Mouse (Mus musculus) CD4-positive, CD25-positive, alpha-beta regulatory T cell, adult 4 months (primary cell): ENCODE data around the gene Agap1. TPM values are rescaled to one million over a fixed set of nuclear protein-coding genes. Genes with fewer than 3 reads are reported as not detected.

ENCODE experiments used
- ATAC-seq: one replicate; pipeline ENCODE4 v1.8.0; 2017
- polyA plus RNA-seq, 2 experiments: library from polyadenylated mRNA; unstranded; fragments of 100-300 nt; shearing (Covaris generic); gene quantifications; one replicate each; pipeline ENCODE4 v1.2.1; 2017

Gene Agap1
- polyA plus RNA-seq, 2 experiments from 2014 or later, result 0.20 TPM; not detected in 1

- ATAC-seq, result no peak
Observed at GRCm38 (mm10) chr1:89769641-89770040, 315.0 kb downstream of the Agap1 start.

GRCm38 (mm10) chr1:89770298-89770697 is 315.7 kb downstream of the Agap1 start:
- no peak for ATAC-seq

GRCm38 (mm10) chr1:89775750-89776149 is 321.1 kb downstream of the Agap1 start:
- no peak for ATAC-seq

- no peak for ATAC-seq
Observed at GRCm38 (mm10) chr1:89780675-89781074, 326.1 kb downstream of the Agap1 start.

- ATAC-seq, result no peak
Observed at GRCm38 (mm10) chr1:89781861-89782260, 327.3 kb downstream of the Agap1 start.

- no peak for ATAC-seq
Observed at GRCm38 (mm10) chr1:89786793-89787192, 332.2 kb downstream of the Agap1 start.

- no peak for ATAC-seq
Observed at GRCm38 (mm10) chr1:89798724-89799123, 344.1 kb downstream of the Agap1 start.

GRCm38 (mm10) chr1:89801506-89801905 is 346.9 kb downstream of the Agap1 start:
- ATAC-seq, result no peak

- no peak for ATAC-seq
Observed at GRCm38 (mm10) chr1:89804981-89805380, 350.4 kb downstream of the Agap1 start.

- no peak for ATAC-seq
Observed at GRCm38 (mm10) chr1:89812816-89813215, 358.2 kb downstream of the Agap1 start.

GRCm38 (mm10) chr1:89816487-89817206 is 362.0 kb downstream of the Agap1 start:
- ATAC-seq, result no peak

GRCm38 (mm10) chr1:89821822-89822221 is 367.2 kb downstream of the Agap1 start:
- no peak for ATAC-seq

GRCm38 (mm10) chr1:89822431-89822830 is 367.8 kb downstream of the Agap1 start:
- no peak for ATAC-seq

- ATAC-seq, result no peak
Observed at GRCm38 (mm10) chr1:89823036-89823435, 368.4 kb downstream of the Agap1 start.

GRCm38 (mm10) chr1:89827051-89827450 is 372.4 kb downstream of the Agap1 start:
- no peak for ATAC-seq

- no peak for ATAC-seq
Observed at GRCm38 (mm10) chr1:89831095-89831494, 376.5 kb downstream of the Agap1 start.

- ATAC-seq, result no peak
Observed at GRCm38 (mm10) chr1:89844064-89844463, 389.5 kb downstream of the Agap1 start.

- ATAC-seq, result no peak
Observed at GRCm38 (mm10) chr1:89845487-89845886, 390.9 kb downstream of the Agap1 start.

GRCm38 (mm10) chr1:89846148-89846547 is 391.5 kb downstream of the Agap1 start:
- no peak for ATAC-seq

- no peak for ATAC-seq
Observed at GRCm38 (mm10) chr1:89848356-89849039, 393.9 kb downstream of the Agap1 start.

GRCm38 (mm10) chr1:89849151-89849860 is 394.7 kb downstream of the Agap1 start:
- ATAC-seq, result no peak

GRCm38 (mm10) chr1:89849861-89850230 is 395.2 kb downstream of the Agap1 start:
- no peak for ATAC-seq

- ATAC-seq, result no peak
Observed at GRCm38 (mm10) chr1:89850681-89851414, 396.2 kb downstream of the Agap1 start.
